Mouse (Mus musculus) megakaryocyte-erythroid progenitor cell, adult 5 weeks (primary cell): ENCODE measurements around the gene Olfr53. TPM values are rescaled to one million over a fixed set of nuclear protein-coding genes. Genes with fewer than 3 reads are reported as not detected.

Source experiments
- polyA plus RNA-seq: library from polyadenylated mRNA; stranded (reverse); fragments of >175 nt; gene quantifications from 2 replicates; pipeline ENCODE4 v1.2.3, GENCODE M21; 2012

Gene Olfr53
- not detected in 2 replicates for polyA plus RNA-seq

DNA sequence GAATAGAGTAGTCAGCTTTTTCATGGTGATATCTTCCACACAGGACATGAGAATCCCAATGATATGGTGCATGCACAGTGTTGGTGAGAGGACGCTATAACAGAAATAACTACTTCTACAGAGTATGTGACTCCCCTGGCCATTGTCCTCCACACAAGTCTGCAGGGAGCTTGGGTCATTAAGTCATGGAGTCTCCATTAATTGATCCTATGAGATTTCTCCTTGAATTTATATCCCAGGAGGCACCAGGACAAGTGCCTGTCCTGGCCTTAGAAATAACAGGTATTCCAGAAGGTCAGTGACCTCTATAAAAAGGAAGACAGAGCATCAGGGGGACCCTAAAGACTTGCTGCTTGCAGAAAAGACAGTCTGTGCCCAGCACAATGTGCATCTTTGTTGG lies at the start of gene Olfr53:
TSS of gene Olfr53 (plus strand) at position 301 of the 400 bp plus-strand sequence.

GRCm38 (mm10) chr7:140600969-140601368 lies 45.3 kb upstream of the Olfr53 start, which contains the start of gene Olfr46:
Gene Olfr46, plus strand, starts transcription at chr7:140601269.

GRCm38 (mm10) chr7:140628670-140629069 lies 17.6 kb upstream of the Olfr53 start, which contains the start of gene Olfr61:
Gene Olfr61, plus strand, starts transcription at chr7:140628970.

DNA sequence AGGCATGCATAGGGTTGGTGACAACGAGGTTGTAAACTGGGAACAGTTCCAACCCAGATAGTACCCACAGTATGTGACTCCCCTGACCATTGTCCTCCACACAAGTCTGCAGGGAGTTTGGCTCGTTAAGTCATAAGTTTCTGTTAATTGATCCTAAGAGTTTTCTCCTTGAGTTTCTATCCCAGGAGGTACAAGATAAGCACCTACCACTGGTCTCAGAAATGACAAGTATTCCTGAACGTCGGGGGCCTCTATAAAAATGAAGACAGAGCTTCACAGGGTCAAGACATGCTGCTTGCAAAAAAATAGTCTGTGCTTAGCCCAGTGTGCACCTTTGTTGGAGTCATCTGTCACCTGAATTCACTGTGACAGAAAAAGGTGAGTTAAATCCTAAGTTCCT lies 13.4 kb downstream of the Olfr53 start, which contains the start of gene Olfr539:
TSS of gene Olfr539 (plus strand) at position 301 of the 400 bp plus-strand sequence.

DNA sequence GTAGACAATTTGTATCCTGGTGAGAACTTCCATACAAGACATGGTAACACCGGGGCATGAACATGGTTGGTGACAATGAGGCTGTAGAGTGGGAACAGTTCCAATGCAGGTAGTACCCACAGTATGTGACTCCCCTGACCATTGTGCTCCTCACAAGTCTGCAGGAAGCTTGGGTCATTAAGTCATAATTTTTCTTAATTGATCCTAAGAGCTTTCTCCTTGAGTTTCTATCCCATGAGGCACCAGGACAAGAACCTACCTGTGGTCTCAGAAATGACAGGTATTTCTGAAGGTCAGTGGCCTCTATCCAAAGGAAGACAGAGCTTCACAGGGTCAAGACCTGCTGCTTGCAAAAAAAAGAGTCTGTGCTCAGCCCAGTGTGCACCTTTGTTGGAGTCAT lies 35.4 kb downstream of the Olfr53 start, which contains the start of gene Olfr45:
TSS of gene Olfr45 (plus strand) at position 301 of the 400 bp plus-strand sequence.

GRCm38 (mm10) chr7:140696967-140697366 lies 50.7 kb downstream of the Olfr53 start, which contains the start of gene Olfr541:
Gene Olfr541, plus strand, starts transcription at chr7:140697267.

Other genes starting within 250 kb of the Olfr53 start
- not detected in 2 replicates for gene Olfr531, start 243.5 kb upstream of the Olfr53 start, polyA plus RNA-seq
- not detected in 2 replicates for gene Olfr532, start 224.8 kb upstream of the Olfr53 start, polyA plus RNA-seq
- 0.06 TPM in 1 of 2 replicates, not detected in the other for gene Olfr533, start 183.1 kb upstream of the Olfr53 start, polyA plus RNA-seq
- not detected in 2 replicates for gene Olfr535, start 162.2 kb upstream of the Olfr53 start, polyA plus RNA-seq
- gene Olfr536, start 139.1 kb upstream of the Olfr53 start, polyA plus RNA-seq: not detected in 2 replicates
- not detected in 2 replicates for gene Olfr538, start 78.6 kb upstream of the Olfr53 start, polyA plus RNA-seq
- gene Olfr46, start 45.2 kb upstream of the Olfr53 start, polyA plus RNA-seq: not detected in 2 replicates
- not detected in 2 replicates for gene Olfr61, start 17.5 kb upstream of the Olfr53 start, polyA plus RNA-seq
- gene Olfr539, start 13.5 kb downstream of the Olfr53 start, polyA plus RNA-seq: not detected in 2 replicates
- not detected in 2 replicates for gene Olfr45, start 35.5 kb downstream of the Olfr53 start, polyA plus RNA-seq
- gene Olfr541, start 50.8 kb downstream of the Olfr53 start, polyA plus RNA-seq: not detected in 2 replicates
- not detected in 2 replicates for gene Cyp2e1, start 117.3 kb downstream of the Olfr53 start, polyA plus RNA-seq
- gene Syce1, start 141.4 kb downstream of the Olfr53 start, polyA plus RNA-seq: 0.08 and 2.4 TPM in 2 replicates
- gene Zfp941, start 175.7 kb downstream of the Olfr53 start, polyA plus RNA-seq: 0.04 TPM in 1 of 2 replicates, not detected in the other
- gene Urah, start 188.6 kb downstream of the Olfr53 start, polyA plus RNA-seq: not detected in 2 replicates
- not detected in 2 replicates for gene Scgb1c1, start 199.1 kb downstream of the Olfr53 start, polyA plus RNA-seq
- gene Odf3, start 201.4 kb downstream of the Olfr53 start, polyA plus RNA-seq: not detected in 2 replicates
- 3.4 and 3.5 TPM in 2 replicates for gene Gm45785, start 209.9 kb downstream of the Olfr53 start, polyA plus RNA-seq
- 81.9 and 99.2 TPM in 2 replicates for gene Ric8a, start 210.5 kb downstream of the Olfr53 start, polyA plus RNA-seq
- 12.2 and 15.3 TPM in 2 replicates for gene Bet1l, start 211.1 kb downstream of the Olfr53 start, polyA plus RNA-seq
- 72.0 and 88.0 TPM in 2 replicates for gene Psmd13, start 235.5 kb downstream of the Olfr53 start, polyA plus RNA-seq
- 87.3 and 88.0 TPM in 2 replicates for gene Sirt3, start 235.9 kb downstream of the Olfr53 start, polyA plus RNA-seq